Mouse (Mus musculus): Measurements from ENCODE around the gene Inpp5k.

GRCm38 (mm10) chr11:75684462-75684861, 53.7 kb downstream of the Inpp5k start:
- TF ChIP-seq CTCF (conservative IDR thresholded peaks at IDR 0.05; ENCODE audit: low read length) (peak; percentile 50), NANOG (IDR thresholded peaks at IDR 0.05; ENCODE audit: borderline replicate concordance, low read length) (no peak)

Measured in E14TG2a.4 (cell line).